Mouse (Mus musculus) cerebellum, adult 9-10 months (tissue): ENCODE measurements around the gene Olfr972.
"Not testable (repeated sequence)": the region's sequence is repeated elsewhere in the genome, so short reads cannot be mapped to it uniquely, and the experiment has no call there.

Experiments
- DNase-seq: peaks from one replicate; pipeline ENCODE4 v3.0.0; 2022

Gene Olfr972

DNA sequence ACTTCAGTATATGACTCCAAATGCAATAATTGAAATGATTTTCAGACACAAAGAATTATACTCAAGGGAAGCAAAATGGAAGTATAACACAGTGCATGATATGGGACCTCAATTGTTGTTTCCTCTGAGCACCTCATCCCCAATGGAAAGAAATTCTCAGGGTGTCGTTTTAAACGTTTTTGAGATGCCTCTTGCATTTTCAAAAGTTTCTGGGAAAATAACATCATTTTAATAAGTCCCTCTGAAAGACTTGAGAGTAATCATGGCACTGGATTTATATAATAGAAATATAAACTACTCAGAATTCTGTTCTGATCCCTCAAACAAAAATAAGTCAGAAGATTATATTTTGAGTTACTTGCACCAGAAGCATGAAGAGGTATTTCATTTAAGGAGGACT lies at the start of gene Olfr972:
Olfr972 (plus strand) TSS at position 301 of the 400 bp plus-strand sequence.
- no peak for DNase-seq

DNA sequence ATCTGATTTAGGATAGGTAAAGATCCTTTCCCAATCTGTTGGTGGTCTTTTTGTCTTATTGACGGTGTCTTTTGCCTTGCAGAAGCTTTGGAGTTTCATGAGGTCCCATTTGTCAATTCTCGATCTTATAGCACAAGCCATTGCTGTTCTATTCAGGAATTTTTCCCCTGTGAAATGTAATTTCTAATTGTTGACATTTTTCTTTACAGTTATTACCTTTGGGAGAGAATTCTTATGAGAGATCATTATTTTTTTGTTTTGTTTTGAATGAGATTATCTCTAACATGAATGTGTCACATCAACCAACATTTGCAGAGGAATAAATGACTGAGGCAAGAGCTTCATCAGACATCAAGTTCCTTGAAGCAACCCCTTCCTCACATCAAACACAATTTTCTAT lies 29.6 kb upstream of the Olfr972 start, which contains the start of gene Olfr971:
Olfr971 (plus strand) TSS at position 301 of the 400 bp plus-strand sequence.
- DNase-seq: not testable (repeated sequence)

DNA sequence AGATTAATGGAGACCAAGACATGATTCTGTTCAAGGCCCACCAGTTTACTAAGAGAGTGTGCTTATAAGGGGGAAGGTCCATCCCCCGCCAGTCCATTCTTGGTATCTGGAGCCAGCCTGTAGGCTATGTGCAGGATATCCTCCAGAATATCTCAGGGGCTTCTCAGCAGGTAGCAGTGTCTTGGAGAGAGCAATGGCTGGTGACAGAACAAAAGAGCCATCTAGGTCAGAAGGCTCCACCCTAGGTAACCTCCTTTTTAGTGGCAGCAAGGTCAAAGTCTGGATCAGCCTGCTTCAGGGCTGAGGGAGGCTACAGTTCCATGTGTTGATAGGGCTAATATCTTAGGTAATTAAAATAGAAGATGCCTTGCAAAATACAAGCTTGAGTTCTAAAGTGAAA lies 5.8 kb downstream of the Olfr972 start:
- DNase-seq: not testable (repeated sequence)

DNA sequence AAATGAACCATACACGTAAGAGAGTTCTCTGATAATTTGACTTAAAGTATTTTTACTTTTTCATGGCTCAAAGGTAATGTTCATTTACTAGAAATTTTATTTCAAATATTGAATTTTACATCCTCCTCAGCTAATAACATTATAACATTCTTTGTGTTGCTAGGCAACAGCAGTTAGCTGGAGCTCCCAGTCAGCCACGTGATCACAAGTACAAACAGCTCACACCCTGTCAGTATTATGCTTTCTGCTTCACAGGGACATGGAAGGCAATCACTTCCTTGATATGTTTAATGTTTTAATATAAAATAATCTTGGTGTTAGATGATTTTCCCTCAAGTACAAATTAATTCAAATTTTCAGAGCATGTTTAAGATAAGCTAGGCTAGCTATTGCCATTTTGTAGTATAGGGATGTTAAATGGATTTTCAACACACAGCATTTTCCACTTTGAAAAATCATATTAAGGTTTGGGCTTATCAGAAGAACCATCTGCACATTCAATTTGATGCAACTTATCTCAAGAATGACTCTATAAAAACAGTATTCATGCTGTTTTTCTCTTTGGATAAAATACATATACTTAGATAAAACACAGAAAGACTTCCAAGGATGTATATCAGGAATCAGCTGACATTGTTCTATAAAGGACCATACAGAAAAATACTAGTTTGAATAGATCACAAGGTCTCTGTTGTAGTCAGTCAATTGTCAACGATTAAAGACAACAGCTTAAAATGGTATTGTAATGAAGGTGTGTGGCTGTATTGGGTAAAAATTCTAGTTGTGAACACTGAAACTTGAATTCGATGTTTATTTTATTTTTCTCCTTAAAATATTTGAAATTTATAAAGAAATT lies 11.5 kb downstream of the Olfr972 start:
- not testable (repeated sequence) for DNase-seq

DNA sequence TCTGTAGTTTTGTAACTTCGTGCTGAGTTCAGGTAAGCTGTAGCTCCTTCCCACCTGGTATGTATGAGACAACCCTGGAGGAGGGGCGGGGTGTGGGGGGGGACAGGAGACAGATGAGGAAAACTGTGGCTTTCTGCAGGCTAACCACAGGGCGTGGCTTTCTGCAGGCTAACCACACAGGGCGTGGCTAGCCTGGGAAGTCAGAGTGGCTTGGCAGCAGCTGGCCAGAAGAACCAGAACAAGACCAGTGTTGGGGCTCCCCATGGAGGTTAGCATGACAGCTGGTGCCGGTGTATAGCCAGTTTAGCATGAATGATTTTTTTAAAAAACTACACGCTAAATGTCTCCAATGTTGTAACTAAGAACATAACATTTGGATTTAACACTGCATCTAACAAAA lies 38.9 kb downstream of the Olfr972 start:
- DNase-seq: no peak

DNA sequence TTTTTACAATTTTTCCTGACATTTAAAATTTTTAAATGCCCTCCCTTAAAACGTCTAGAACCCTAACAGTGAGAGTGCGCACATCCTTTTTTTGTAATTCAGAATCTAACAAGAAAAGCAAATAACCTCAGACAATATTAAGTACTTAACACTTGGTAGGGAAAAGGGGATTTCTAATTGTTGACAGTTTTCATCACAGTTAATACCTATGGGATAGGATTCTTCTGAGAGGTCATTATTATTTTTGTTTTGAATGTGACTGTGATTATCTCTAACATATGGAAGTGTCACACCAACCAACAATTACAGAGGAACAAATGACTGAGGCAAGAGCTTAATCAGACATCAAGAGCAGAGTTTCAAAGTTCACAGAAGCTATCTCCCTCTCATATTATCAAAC lies 40.8 kb downstream of the Olfr972 start, which contains the start of gene Olfr229:
Olfr229 (plus strand) TSS at position 301 of the 400 bp plus-strand sequence.
- DNase-seq: no peak

DNA sequence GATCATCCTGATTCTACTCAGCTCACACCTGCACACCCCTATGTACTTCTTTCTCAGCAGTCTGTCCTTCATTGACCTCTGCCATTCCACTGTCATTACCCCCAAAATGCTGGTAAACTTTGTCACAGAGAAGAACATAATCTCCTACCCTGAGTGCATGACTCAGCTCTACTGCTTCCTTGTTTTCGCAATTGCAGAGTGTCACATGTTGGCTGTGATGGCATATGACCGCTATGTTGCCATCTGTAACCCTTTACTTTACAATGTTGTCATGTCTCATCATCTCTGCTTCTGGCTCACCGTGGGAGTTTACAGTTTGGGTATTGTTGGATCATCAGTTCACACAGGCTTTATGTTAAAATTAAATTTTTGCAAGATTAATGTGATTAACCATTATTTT lies 43.7 kb downstream of the Olfr972 start:
- no peak for DNase-seq
